Mouse (Mus musculus) intestine, embryonic 15.5 days (tissue): ENCODE results near the gene Vax1. TPM values are rescaled to one million over a fixed set of nuclear protein-coding genes. Genes with fewer than 3 reads are reported as not detected.

Experiments used
- ATAC-seq: fragments of 200-750 bp; cut with Nextera tagmentation; 2 replicates; pipeline ENCODE4 v1.8.0; 2017; ENCODE audit warnings: moderate TSS enrichment, moderate library complexity
- H3K27ac ChIP-seq: fragments of 300-500 bp; sonication (generic); 2 replicates; pipeline ENCODE4 v1.5.1; 2015; ENCODE audit warnings: mild to moderate bottlenecking, inconsistent platforms
- H3K27me3 ChIP-seq: fragments of 300-500 bp; sonication (generic); replicated peaks from 2 replicates; pipeline ENCODE4 v1.6.1; 2015; ENCODE audit warnings: inconsistent platforms
- H3K36me3 ChIP-seq: fragments of 300-500 bp; sonication (generic); 2 replicates; pipeline ENCODE4 v1.6.1; 2015; ENCODE audit warnings: inconsistent platforms
- H3K4me1 ChIP-seq: fragments of 300-500 bp; sonication (generic); replicated peaks from 2 replicates; pipeline ENCODE4 v1.6.1; 2015; ENCODE audit warnings: inconsistent platforms
- H3K4me2 ChIP-seq: fragments of 300-500 bp; sonication (generic); replicated peaks from 2 replicates; pipeline ENCODE4 v1.6.1; 2015; ENCODE audit warnings: mild to moderate bottlenecking, inconsistent platforms
- H3K4me3 ChIP-seq: fragments of 300-500 bp; sonication (generic); replicated peaks from 2 replicates; pipeline ENCODE4 v1.5.1; 2015; ENCODE audit warnings: inconsistent platforms
- H3K9ac ChIP-seq: fragments of 300-500 bp; sonication (generic); 2 replicates; pipeline ENCODE4 v1.6.1; 2015; ENCODE audit warnings: inconsistent platforms
- H3K9me3 ChIP-seq: fragments of 300-500 bp; sonication (generic); 2 replicates; pipeline ENCODE4 v1.6.1; 2016; ENCODE audit warnings: inconsistent platforms
- WGBS: fragments of 180-500 bp; shearing (Covaris S2); methylation state at CpG from one replicate; pipeline ENCODE4 v1.1.7; 2015; 5-methylcytosine and 5-hydroxymethylcytosine counted together
- polyA plus RNA-seq: library from polyadenylated mRNA; unstranded; fragments of >200 nt; fragmentation: Nextera tagmentation; extraction: Ambion mirVana; gene quantifications from 2 replicates; pipeline ENCODE4 v1.2.1, GENCODE M21; 2015

Vax1 gene
- polyA plus RNA-seq, result not detected in 2 replicates

GRCm38 (mm10) chr19:59169936-59170765 is at the start of gene Vax1:
Vax1 (minus strand) TSS chr19:59170056.
- no peak; the same call in 1 of the 2 replicates for ATAC-seq
- Histone ChIP-seq H3K9ac (no peak within 1 kb of the TSS), H3K9me3 (no peaks in the 10 kb centered on the region), H3K4me3 (peak within 1 kb of the TSS; percentile 21), H3K36me3 (no peaks in the 10 kb centered on the region), H3K4me1 (peaks cover 26% of the 10 kb centered on the region), H3K27me3 (peaks cover 88% of the 10 kb centered on the region), H3K4me2 (peak within 1 kb of the TSS; percentile 54), H3K27ac (no peak within 1 kb of the TSS)
- WGBS, result under 1% methylated on average over 54 of the region's 54 CpGs

DNA sequence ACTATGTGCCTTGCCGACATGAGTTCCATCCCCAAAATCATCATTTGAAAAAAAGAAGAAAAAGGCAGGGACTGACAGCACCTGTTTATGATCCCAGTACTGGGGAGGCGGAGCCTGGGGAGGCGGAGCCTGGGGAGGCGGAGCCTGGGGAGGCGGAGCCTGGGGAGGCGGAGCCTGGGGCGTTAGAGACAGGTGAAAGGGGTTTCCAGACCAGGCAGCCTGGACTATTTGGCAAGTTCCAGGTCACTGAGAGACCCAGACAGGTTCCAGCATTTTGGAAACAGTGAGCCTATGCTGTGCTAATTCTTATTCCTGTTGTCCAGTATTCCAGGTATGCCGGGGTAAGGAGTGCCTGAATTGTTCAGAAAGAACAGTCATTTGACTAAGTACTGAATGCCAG is 49.1 kb upstream of the Vax1 start, which contains the start of gene Kcnk18:
Kcnk18 (plus strand) TSS at position 224 of the 400 bp plus-strand sequence.
- no peaks in the 10 kb centered on the region for H3K36me3 ChIP-seq
- H3K4me1 ChIP-seq, result no peaks in the 10 kb centered on the region
- no peak within 1 kb of the TSS for H3K4me3 ChIP-seq
- no peak within 1 kb of the TSS for H3K4me2 ChIP-seq
- H3K27ac ChIP-seq, result no peak within 1 kb of the TSS
- no peaks in the 10 kb centered on the region for H3K27me3 ChIP-seq
- 82% methylated on average over 8 of the region's 8 CpGs for WGBS
- ATAC-seq, result no peak
- H3K9ac ChIP-seq, result no peak within 1 kb of the TSS
- no peaks in the 10 kb centered on the region for H3K9me3 ChIP-seq

- H3K4me1 ChIP-seq, result no peaks in the 10 kb centered on the region
- 82% methylated on average over 3 of the region's 3 CpGs for WGBS
- no peak overlapping the region for H3K9ac ChIP-seq
- H3K36me3 ChIP-seq, result no peaks in the 10 kb centered on the region
- H3K4me2 ChIP-seq, result no peak overlapping the region
- H3K4me3 ChIP-seq, result no peak overlapping the region
- H3K27me3 ChIP-seq, result no peaks in the 10 kb centered on the region
- H3K27ac ChIP-seq, result no peak overlapping the region
- ATAC-seq, result no peak
- H3K9me3 ChIP-seq, result no peaks in the 10 kb centered on the region
These were observed 47.0 kb upstream of the Vax1 start for GRCm38 (mm10) chr19:59216891-59217290.

GRCm38 (mm10) chr19:59208986-59209385 is 39.1 kb upstream of the Vax1 start:
- Histone ChIP-seq H3K36me3 (no peaks in the 10 kb centered on the region), H3K27ac (no peak overlapping the region), H3K4me1 (no peaks in the 10 kb centered on the region), H3K27me3 (no peaks in the 10 kb centered on the region), H3K4me2 (no peak overlapping the region), H3K9me3 (no peaks in the 10 kb centered on the region), H3K9ac (no peak overlapping the region), H3K4me3 (no peak overlapping the region)
- no peak for ATAC-seq
- WGBS, result 72% methylated on average over 2 of the region's 2 CpGs

DNA sequence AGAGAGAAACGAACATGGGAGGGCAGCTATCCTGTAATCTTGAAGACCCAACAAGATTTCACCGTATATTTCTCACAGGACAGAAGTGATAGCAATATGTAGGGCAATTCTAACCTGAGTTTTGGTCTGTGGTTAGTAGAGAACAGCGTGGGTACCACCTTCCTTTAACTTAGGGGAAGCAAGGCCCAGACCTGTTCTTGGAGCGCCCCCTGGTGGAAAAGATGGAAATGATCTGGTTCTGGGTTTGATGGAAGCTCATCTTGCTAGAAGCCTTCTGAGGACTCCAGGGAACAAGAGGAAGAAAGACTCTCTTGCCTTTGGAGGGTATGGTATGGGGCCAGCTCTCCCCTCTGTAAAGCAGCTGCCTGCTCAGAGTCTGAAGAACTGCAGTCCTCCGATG is 38.6 kb upstream of the Vax1 start:
- no peak overlapping the region for H3K4me3 ChIP-seq
- H3K4me2 ChIP-seq, result no peak overlapping the region
- WGBS, result 25% methylated on average over 5 of the region's 5 CpGs
- ATAC-seq, result no peak
- no peaks in the 10 kb centered on the region for H3K9me3 ChIP-seq
- no peaks in the 10 kb centered on the region for H3K36me3 ChIP-seq
- no peaks in the 10 kb centered on the region for H3K27me3 ChIP-seq
- no peak overlapping the region for H3K27ac ChIP-seq
- no peak overlapping the region for H3K9ac ChIP-seq
- no peaks in the 10 kb centered on the region for H3K4me1 ChIP-seq

DNA sequence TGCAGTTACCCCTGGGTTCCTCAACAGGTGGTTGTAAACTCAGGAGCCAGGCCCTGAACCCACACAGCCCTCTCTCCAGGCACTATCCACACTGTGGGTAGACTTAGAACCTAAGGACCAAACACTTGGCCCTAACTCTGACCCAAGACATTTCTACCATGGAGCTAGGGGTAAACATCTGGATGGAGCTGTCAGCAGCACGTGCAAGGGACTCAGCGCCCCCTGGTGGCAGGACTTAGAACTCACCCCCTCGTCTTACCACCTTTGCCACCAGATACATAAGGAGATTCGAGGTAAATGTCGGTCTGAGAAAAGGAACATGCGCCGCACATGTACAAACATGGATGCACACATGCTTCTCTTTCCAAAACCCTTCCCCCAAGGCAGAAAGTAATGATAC is 28.3 kb upstream of the Vax1 start:
- Histone ChIP-seq H3K9ac (no peak overlapping the region), H3K4me3 (no peak overlapping the region), H3K4me1 (peaks cover 8% of the 10 kb centered on the region), H3K4me2 (no peak overlapping the region), H3K27me3 (peaks cover 47% of the 10 kb centered on the region), H3K9me3 (no peaks in the 10 kb centered on the region), H3K27ac (no peak overlapping the region), H3K36me3 (no peaks in the 10 kb centered on the region)
- ATAC-seq, result no peak
- 39% methylated on average over 7 of the region's 7 CpGs for WGBS

GRCm38 (mm10) chr19:59196111-59196666 is 26.3 kb upstream of the Vax1 start:
- H3K27ac ChIP-seq, result no peak overlapping the region
- no peaks in the 10 kb centered on the region for H3K9me3 ChIP-seq
- peak; percentile 55; the same call in 1 of the 2 replicates for ATAC-seq
- H3K36me3 ChIP-seq, result no peaks in the 10 kb centered on the region
- H3K9ac ChIP-seq, result no peak overlapping the region
- peaks cover 8% of the 10 kb centered on the region for H3K4me1 ChIP-seq
- H3K4me3 ChIP-seq, result no peak overlapping the region
- H3K27me3 ChIP-seq, result peaks cover 58% of the 10 kb centered on the region
- 4% methylated on average over 15 of the region's 15 CpGs for WGBS
- no peak overlapping the region for H3K4me2 ChIP-seq

DNA sequence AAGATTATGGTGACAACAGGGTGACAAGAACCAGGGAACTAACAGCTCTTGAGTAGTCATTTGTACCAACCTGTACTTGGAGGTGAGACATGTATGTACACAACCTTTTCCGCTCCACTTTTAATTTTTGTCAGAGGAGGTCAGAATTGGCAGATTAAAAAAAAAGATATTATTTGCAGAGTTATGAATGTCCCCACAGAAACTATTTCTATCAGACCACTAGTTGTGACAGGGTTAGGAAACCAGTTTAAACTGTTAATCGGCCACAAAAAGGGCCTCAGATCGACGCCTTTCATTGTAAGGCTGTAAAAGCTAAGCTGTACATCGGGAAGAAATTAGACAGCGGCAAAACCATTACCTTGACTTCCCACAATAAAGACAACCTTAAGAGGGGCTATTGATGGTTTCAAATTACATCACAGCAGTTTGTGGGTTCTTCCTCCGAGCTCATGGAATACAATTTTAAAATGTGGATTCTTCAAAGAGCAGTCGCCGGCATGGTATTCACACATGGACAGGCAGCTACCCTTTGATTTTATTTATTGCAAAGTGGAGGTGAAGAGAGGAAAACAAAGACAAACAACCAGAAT is 25.4 kb upstream of the Vax1 start:
- 11% methylated on average over 9 of the region's 9 CpGs for WGBS
- H3K4me1 ChIP-seq, result peaks cover 8% of the 10 kb centered on the region
- H3K27me3 ChIP-seq, result peaks cover 66% of the 10 kb centered on the region
- no peak for ATAC-seq
- H3K4me2 ChIP-seq, result no peak overlapping the region
- no peak overlapping the region for H3K4me3 ChIP-seq
- no peaks in the 10 kb centered on the region for H3K36me3 ChIP-seq
- no peak overlapping the region for H3K9ac ChIP-seq
- no peaks in the 10 kb centered on the region for H3K9me3 ChIP-seq
- no peak overlapping the region for H3K27ac ChIP-seq

DNA sequence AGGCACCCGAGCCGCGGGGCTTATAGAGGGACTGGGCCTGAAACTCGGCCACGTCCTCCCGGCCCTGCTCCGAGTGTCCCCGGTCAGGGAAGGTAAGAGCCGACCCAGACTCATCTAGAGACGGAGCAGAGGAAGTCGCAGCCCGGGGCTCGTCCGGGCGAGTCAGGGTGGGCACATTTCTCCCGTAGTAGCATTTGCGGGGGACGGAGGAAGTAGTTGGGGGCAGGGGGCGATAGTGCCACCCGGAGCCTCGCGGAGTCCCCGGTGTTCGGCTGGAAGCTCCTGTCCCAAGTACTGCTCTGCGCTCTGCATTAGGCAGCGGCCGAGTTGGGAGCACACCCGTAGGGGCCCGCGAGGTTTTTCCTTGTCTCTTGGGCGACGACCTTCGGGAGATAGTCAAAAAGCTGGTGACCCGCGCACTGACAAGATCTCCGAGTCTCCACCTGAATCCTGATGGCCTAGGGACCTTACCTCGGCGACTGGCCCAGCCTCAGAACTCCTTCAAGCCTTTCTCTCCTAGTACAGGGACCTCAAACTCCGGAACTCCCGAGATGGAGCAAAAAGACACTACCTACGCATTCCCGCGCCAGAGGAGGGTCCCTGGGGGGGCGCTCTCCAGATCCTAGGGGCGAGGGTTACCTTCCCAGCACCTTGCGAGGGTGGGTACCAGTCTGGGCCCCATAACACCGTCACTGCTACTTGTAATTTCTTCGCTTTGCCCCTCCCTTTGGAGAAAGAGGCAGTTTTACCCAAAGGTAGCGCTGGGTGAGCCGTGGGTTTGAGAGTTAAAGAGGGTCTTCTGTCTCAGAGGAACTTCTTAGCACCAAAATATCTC is 24.3 kb upstream of the Vax1 start:
- Histone ChIP-seq H3K4me3 (peak overlapping the region; percentile 16; the same call in 1 of the 2 replicates), H3K27ac (no peak overlapping the region), H3K9ac (no peak overlapping the region), H3K36me3 (no peaks in the 10 kb centered on the region), H3K4me1 (peaks cover 8% of the 10 kb centered on the region), H3K27me3 (peaks cover 72% of the 10 kb centered on the region), H3K4me2 (peak overlapping the region; percentile 53), H3K9me3 (no peaks in the 10 kb centered on the region)
- 1% methylated on average over 50 of the region's 50 CpGs for WGBS
- ATAC-seq, result peak; percentile 15; the same call in 1 of the 2 replicates

DNA sequence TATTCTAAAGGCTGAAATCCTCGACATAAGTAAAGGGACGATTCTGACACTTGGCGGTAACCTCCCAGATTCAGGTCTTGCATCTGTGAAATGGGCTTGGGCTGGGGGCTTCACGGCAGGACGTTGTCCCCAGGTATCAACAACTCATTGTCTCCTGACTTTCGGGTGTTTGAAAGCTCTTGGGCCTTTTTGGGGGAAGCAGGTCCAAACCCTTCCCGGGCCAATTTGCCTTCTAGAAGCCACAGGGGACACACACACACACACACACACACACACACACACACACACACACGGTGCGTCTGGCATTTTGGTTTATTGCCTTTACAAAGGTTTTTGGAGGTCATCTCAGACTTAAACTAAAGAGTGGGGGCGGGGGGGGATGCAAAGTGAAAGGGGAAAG is 23.6 kb upstream of the Vax1 start:
- H3K36me3 ChIP-seq, result no peaks in the 10 kb centered on the region
- WGBS, result under 1% methylated on average over 10 of the region's 10 CpGs
- H3K9ac ChIP-seq, result no peak overlapping the region
- peaks cover 8% of the 10 kb centered on the region for H3K4me1 ChIP-seq
- no peak overlapping the region for H3K27ac ChIP-seq
- no peaks in the 10 kb centered on the region for H3K9me3 ChIP-seq
- ATAC-seq, result no peak
- H3K4me2 ChIP-seq, result peak overlapping the region; percentile 53
- H3K27me3 ChIP-seq, result peaks cover 79% of the 10 kb centered on the region
- H3K4me3 ChIP-seq, result 0 out of 2 replicates have a peak overlapping the region, but pooled peaks have one; percentile 16

DNA sequence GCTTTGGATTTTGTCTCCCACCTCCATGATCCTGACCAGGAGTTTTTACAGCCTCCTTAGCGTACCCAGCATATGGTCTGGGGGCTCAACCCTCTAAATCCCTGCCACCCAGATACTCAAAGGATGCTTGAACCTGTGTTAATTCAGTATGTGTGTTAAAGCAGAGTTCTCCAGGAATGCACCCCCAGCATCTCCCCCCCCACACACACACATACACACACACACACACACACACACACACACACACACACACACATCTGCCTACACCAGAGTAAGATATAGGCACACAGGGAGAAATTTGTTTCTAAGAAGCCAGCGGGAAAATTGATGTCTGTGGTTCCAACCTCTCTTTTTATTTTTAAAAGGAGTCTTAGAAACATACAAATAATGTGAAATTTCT is 22.6 kb upstream of the Vax1 start:
- Histone ChIP-seq H3K4me2 (no peak overlapping the region), H3K9ac (no peak overlapping the region), H3K36me3 (no peaks in the 10 kb centered on the region), H3K27ac (no peak overlapping the region), H3K9me3 (no peaks in the 10 kb centered on the region), H3K4me3 (no peak overlapping the region), H3K4me1 (peaks cover 8% of the 10 kb centered on the region), H3K27me3 (peaks cover 79% of the 10 kb centered on the region)
- 9% methylated on average over 2 of the region's 2 CpGs for WGBS
- ATAC-seq, result no peak

- H3K4me2 ChIP-seq, result no peak overlapping the region
- no peak overlapping the region for H3K27ac ChIP-seq
- peaks cover 70% of the 10 kb centered on the region for H3K27me3 ChIP-seq
- no peaks in the 10 kb centered on the region for H3K36me3 ChIP-seq
- WGBS, result 9% methylated on average over 4 of the region's 4 CpGs
- peaks cover 8% of the 10 kb centered on the region for H3K4me1 ChIP-seq
- H3K9me3 ChIP-seq, result no peaks in the 10 kb centered on the region
- no peak overlapping the region for H3K4me3 ChIP-seq
- no peak for ATAC-seq
- H3K9ac ChIP-seq, result no peak overlapping the region
These were observed 21.3 kb upstream of the Vax1 start for GRCm38 (mm10) chr19:59191123-59191505.
